Mouse (Mus musculus) ovary, adult 18-20 months (tissue): ENCODE measurements at regions not wholly inside any gene's neighbourhood (a gene's known extent, or its start where the extent isn't known, plus 50 kb on each side); places are given as distances from the start of the nearest gene placed in this dataset.
A peak's percentile ranks its signal among the peaks of the same experiment; 100 is the strongest.
"Not testable (repeated sequence)": the region's sequence is repeated elsewhere in the genome, so short reads cannot be mapped to it uniquely, and the experiment has no call there.

Source experiments
- DNase-seq: peaks from one replicate; pipeline ENCODE4 v3.0.0; 2022; ENCODE audit warnings: low spot score, mixed read lengths

GRCm38 (mm10) chr11:24296893-24297624 lies 219.2 kb downstream of the Bcl11a start:
- DNase-seq: no peak

DNA sequence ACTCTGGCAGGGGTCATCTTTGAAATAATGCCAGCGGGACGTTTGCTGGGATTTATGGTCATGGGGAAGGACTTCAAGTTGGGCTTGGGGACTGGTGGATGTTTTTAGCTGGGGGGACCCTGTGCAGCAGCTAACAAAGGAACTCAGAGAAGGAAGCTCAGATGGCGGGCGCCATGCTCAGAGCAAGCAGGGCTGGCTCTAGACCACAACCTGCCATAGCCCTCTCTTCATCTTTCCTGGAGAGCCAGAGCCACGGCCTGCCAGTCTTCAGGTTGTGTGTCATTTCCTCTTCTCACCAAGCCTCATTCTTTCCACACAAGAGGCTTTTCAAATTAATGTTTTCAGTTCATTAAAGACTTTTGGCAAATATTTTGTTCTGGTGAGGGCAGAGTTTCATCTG lies 219.9 kb downstream of the Bcl11a start:
- DNase-seq: no peak

DNA sequence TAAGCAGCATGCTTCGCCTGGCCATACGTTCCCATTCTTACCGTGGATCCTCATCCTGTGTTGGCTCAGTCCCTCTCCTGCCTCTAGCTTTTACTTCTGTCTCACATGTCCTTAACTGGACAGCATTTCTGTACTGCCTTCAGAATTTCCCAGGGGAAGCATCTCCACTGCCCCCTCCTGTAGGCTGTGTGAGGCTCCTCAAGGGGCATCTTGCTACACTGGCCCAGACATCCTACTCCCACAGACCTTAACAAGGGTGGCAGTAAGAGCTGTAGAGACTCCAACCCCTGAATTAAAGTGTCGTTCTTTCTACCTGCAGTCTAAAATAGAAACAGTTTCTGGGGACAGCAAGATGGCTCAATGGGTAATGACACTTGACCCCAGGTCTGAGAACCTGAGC lies 222.5 kb downstream of the Bcl11a start:
- no peak for DNase-seq

GRCm38 (mm10) chr11:24301201-24301600 lies 223.3 kb downstream of the Bcl11a start:
- DNase-seq: no peak

DNA sequence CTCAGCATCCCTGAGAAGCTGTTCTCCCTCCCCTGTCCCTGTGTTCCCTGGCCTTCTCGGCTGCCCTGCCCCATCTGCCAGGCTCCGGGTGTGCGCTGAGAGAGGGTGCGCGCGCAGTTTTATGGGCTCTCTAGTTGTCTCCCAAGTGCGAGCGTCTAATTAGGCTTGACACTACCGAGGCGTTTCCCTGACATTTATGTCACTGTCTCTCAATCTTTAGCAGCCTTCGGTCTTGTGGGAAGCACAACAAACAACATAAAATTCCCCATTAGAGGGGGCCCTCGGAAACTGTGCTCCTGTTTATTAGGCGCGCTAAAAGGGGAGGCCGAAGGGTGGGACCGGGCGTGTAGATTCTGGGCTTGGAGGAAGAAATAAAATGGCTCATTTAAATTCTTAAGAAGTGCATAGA lies 227.3 kb downstream of the Bcl11a start:
- peak; percentile 38 for DNase-seq

DNA sequence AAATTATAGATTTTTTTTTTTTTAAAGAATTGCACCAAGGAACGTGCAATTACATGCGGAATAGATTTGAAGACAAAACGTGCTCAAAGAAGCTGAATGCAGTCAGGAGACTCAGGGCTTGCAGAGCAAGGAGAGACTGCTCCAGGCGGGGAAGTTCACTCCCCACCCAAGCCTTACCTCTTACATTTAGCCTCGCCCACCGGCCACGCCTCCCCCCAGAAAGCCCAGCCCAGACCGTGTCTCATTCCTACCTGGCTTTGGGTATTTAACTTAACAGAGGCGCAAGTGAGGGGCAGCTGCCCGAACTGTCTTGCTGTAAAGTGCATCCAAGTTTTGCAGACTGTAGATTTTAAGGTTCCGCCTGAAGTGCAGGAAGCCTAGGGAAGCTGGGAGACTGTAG lies 227.8 kb downstream of the Bcl11a start:
- DNase-seq: no peak

- no peak for DNase-seq
Observed at GRCm38 (mm10) chr11:24306101-24306500, 228.2 kb downstream of the Bcl11a start.

GRCm38 (mm10) chr11:24307601-24308252 lies 229.9 kb downstream of the Bcl11a start:
- DNase-seq: no peak

- DNase-seq: no peak
Observed at GRCm38 (mm10) chr11:24308253-24308633, 230.4 kb downstream of the Bcl11a start.

DNA sequence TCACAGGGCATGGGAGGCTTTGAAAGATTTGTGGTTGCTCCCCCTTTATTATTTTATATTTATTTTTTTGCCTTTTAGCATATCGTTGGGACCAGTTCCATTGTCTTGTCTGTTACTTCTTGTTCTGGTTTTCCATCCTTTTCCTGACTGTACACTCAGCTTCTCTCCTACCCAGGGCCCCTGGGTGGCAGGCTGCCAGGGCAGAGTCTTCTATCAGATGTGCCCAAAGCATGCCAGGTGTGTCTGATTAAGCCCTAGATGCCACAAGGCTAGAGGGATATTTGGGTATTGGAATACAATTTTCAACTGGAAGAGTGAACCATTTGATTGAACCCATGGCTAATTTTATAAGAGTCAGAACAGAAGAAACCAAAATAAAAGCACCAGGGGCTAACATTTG lies 236.2 kb downstream of the Bcl11a start:
- no peak for DNase-seq

- DNase-seq: no peak
Observed at GRCm38 (mm10) chr11:24315582-24315981, 237.7 kb downstream of the Bcl11a start.

GRCm38 (mm10) chr11:24316198-24316597 lies 238.3 kb downstream of the Bcl11a start:
- DNase-seq: no peak

DNA sequence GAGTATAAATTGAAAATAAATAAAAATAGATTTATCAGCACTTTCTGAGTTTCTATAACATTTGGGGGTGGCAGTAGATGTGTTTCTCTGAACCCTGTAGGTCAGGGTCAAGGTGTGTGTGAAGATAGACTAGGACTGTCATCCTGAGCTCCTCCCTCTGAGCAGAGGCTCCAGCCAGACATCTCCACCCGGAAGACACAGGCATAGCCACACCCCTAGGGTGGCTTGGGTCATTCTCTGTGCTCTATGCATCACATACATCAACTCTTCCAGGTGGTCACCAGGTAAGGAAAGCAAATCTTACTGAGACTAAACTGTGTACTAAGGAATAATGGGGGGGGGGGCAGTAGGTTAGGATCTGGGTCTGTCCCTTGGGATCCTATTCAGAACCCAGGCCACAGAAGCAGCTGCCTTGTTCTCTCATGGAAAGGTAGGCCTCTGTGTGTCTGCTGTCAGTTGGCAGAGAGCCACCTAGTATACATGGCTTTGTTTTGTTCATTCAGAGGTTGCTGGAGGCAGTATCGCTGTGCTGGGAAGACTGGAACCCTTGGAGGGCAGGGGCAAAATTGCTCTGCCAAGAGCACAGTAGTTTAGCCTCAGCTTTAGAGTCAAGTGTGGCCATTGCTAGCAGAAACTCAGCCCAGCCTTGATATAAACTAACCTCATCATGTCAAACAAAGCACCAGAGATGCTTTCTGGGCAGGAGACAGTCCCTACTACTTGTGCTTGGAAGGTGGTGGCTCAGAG lies 240.3 kb downstream of the Bcl11a start:
- no peak for DNase-seq

- no peak for DNase-seq
Observed at GRCm38 (mm10) chr11:24319222-24319621, 241.4 kb downstream of the Bcl11a start.

GRCm38 (mm10) chr11:24322412-24322811 lies 244.6 kb downstream of the Bcl11a start:
- not testable (repeated sequence) for DNase-seq

- DNase-seq: no peak
Observed at GRCm38 (mm10) chr11:24328481-24328880, 250.6 kb downstream of the Bcl11a start.

GRCm38 (mm10) chr11:24330366-24331124 lies 252.7 kb downstream of the Bcl11a start:
- no peak for DNase-seq

- no peak for DNase-seq
Observed at GRCm38 (mm10) chr11:24332241-24332640, 254.4 kb downstream of the Bcl11a start.

DNA sequence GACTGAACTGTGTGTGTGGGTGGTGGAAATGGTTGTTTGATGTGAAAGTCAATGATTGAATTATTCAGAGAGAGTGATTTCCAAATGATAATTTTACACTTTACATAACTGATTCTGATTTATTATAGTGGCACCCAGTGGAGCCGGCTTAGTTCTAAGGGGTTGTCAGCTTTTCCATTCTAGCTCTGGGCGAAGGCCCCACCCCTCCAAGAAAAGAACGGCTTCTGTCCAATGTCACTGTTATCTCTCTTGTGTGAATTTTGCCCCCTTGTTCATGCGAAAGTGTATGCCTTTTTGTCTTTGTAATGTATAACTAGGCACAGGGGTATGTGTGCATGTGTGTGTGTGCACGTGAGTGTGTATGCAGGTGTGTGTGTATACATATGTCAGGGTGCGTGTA lies 255.3 kb downstream of the Bcl11a start:
- no peak for DNase-seq

DNA sequence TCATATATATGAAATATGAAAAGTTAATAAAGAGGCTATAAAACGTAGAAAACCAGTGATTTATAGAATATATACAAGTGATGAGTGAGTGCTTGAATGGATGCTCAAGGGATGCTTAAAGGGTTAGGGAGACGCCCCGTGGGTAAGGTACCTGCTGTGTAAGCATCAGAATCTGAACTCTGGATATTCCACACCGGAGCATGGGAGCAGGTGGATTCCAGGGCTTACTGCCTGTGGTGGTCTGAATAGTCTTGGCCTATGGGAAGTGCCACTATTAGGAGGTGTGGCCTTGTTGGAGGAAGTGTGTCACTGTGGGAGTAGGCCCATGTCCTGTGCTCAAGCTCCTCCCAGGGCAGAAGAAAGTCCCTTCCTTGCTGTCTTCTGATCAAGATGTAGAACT lies 257.4 kb downstream of the Bcl11a start:
- DNase-seq: no peak

GRCm38 (mm10) chr11:24338111-24338510 lies 260.3 kb downstream of the Bcl11a start:
- DNase-seq: no peak

GRCm38 (mm10) chr11:24339061-24339460 lies 261.2 kb downstream of the Bcl11a start:
- no peak for DNase-seq
